Comparison of ENCODE assay signal across 10 mouse cellular contexts in genomic region chr11:117092711-117093110, GRCm38 (mm10). TPM values are rescaled to one million over a fixed set of nuclear protein-coding genes. Genes with fewer than 3 reads are reported as not detected.
DNase-seq lines count a peak whose midpoint lies in the region; ATAC-seq and TF ChIP-seq lines count a peak whose summit lies in the region.
"Had no signal": no experiment of that assay in that cellular context is flagged by ENCODE, and none has a peak within 500 bp of the region (broad histone marks: within the 10 kb centered on the region; RNA-seq: fewer than 3 reads in every experiment).

No protein-coding gene starts in this region.

- H3K36me3 ChIP-seq in kidney, adult 2 months (ENCODE audit: control insufficient read depth, insufficient read depth, low read length) = no peaks in the 10 kb centered on the region
- no peaks in the 10 kb centered on the region for H3K36me3 ChIP-seq in E14TG2a.4 (ENCODE audit: insufficient read depth, low read length)
- H3K36me3 ChIP-seq in splenic B cell, adult 2 months (ENCODE audit: control insufficient read depth, insufficient read depth, low read length, poor library complexity, severe bottlenecking) = no peaks in the 10 kb centered on the region
- H3K36me3 ChIP-seq: heart, embryonic 13.5 days had no signal

- H3K9me3 ChIP-seq in E14TG2a.4 (ENCODE audit: low read length) = no peaks in the 10 kb centered on the region
- H3K9me3 ChIP-seq: heart, embryonic 13.5 days had no signal

- peak; percentile 89 for ATAC-seq in activated CD4-positive, CD25-positive, alpha-beta regulatory T cell, adult 4 months
- no peak for ATAC-seq in cerebellum, adult (ENCODE audit: insufficient number of reproducible peaks, low FRiP score, low TSS enrichment)

- 65% methylated on average over 8 of the region's 8 CpGs for WGBS in kidney, adult 2 months

- no peaks in the 10 kb centered on the region for H3K27me3 ChIP-seq in kidney, adult 2 months (replicated peaks; ENCODE audit: control insufficient read depth, insufficient read depth, low read length)
- no peaks in the 10 kb centered on the region for H3K27me3 ChIP-seq in E14TG2a.4 (ENCODE audit: insufficient read depth, low read length)
- no peaks in the 10 kb centered on the region for H3K27me3 ChIP-seq in splenic B cell, adult 2 months (ENCODE audit: control insufficient read depth, insufficient read depth, low read length, poor library complexity, severe bottlenecking)

- no peak overlapping the region for H3K27ac ChIP-seq in kidney, adult 2 months (ENCODE audit: insufficient read depth, low read depth, low read length)
- H3K27ac ChIP-seq: liver, embryonic 14.5 days had no signal

- DNase-seq in kidney, adult 2 months = peak; percentile 28
- no peak for DNase-seq in kidney, adult 8-10 months
- DNase-seq in splenic B cell, adult 2 months (ENCODE audit: low read depth, low spot score) = peak; percentile 75
- DNase-seq in urinary bladder, postnatal 14 days (ENCODE audit: low spot score) = no peak
- DNase-seq: cerebellum, postnatal 25 days had no signal

- peaks cover 12% of the 10 kb centered on the region; the same call in 1 of the 2 replicates for H3K4me1 ChIP-seq in kidney, adult 2 months (ENCODE audit: control insufficient read depth, insufficient read depth, low read length)
- H3K4me1 ChIP-seq in E14TG2a.4 (replicated peaks; ENCODE audit: low read depth, low read length) = peaks cover 93% of the 10 kb centered on the region

- no peak for TF ChIP-seq POLR2A in kidney, adult 2 months (IDR thresholded peaks at IDR 0.05; ENCODE audit: low read depth, low read length)

- H3K4me3 ChIP-seq in kidney, adult 2 months (ENCODE audit: insufficient read depth, low read depth, low read length) = no peak overlapping the region
- peak overlapping the region; percentile 77 for H3K4me3 ChIP-seq in E14TG2a.4 (replicated peaks; ENCODE audit: low read length)
- H3K4me3 ChIP-seq: heart, embryonic 13.5 days had no signal

- no peak for TF ChIP-seq CTCF in kidney, adult 2 months (conservative IDR thresholded peaks at IDR 0.05; ENCODE audit: insufficient read depth, insufficient read length, low read depth, low read length)
- no peak for TF ChIP-seq CTCF in E14TG2a.4 (conservative IDR thresholded peaks at IDR 0.05; ENCODE audit: low read length)

RNA-seq across cellular contexts. Expression of gene Sec14l1, which starts 22.3 kb away (rescaled TPM):
- polyA plus RNA-seq in kidney, adult 2 months (2012; rRNA removed) = 49.1 and 52.2 TPM in 2 replicates
- polyA plus RNA-seq in activated CD4-positive, CD25-positive, alpha-beta regulatory T cell, adult 4 months (2017; shearing (Covaris generic)) = 10 to 100 TPM; 13.9 to 22.7 TPM

Comparison
In these comparisons a context has a peak if more than half of its experiments do, and no peak if none do; other contexts are left out.
1. DNase-seq: peak in kidney, adult 2 months (single experiment) and splenic B cell, adult 2 months (single experiment); none in kidney, adult 8-10 months (0 of 2) and urinary bladder, postnatal 14 days (single experiment).